In the genomic region with DNA sequence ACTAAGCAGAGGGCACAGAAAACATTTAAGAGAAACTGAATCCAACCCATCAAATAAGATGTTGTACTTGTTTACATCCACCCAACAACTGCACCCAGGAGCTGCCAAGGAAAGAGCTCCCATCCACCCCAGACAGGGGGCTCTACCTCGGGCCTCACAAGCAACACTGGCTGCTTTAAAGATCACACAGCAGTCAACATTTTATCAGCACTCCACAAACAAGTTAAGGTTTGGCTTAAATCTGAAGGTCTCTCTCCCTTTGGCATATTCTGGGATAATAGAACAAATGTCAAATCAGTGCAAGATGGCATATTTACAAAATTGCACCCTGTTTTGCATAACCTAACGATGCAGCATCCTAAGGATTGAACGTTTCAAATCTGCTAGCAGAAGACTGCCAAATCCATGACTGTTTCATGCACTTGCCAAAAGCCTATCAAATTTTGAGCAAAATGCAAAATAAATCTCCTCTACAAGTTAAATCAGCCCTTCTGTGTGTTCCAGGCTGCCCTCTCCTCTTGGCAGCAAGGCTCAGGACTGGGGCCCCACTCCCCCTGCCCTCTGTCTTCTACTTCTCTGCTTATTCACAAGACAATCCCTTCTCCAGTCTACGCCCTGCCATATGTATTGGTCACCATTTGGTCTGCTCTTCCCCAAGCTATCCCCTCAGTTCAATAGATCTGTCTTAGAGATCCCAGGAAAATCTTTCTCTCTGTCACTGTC, we compare ENCODE assay signal across 13 mouse cellular contexts.
"Had no signal": no experiment of that assay in that cellular context is flagged by ENCODE, and none has a peak within 500 bp of the region (broad histone marks: within the 10 kb centered on the region; RNA-seq: fewer than 3 reads in every experiment).

No protein-coding gene starts in this region.

- H3K36me3 ChIP-seq: limb, embryonic 10.5 days; liver, embryonic 15.5 days; midbrain, embryonic 13.5 days had no signal

- H3K27me3 ChIP-seq: liver, embryonic 15.5 days; midbrain, embryonic 13.5 days had no signal

- H3K9ac ChIP-seq: liver, embryonic 15.5 days; midbrain, embryonic 13.5 days had no signal

- H3K4me3 ChIP-seq: limb, embryonic 10.5 days; liver, embryonic 15.5 days; midbrain, embryonic 13.5 days had no signal

- DNase-seq: kidney, adult 8-10 months; kidney, postnatal 25 days; lung, adult 2 months; lung, postnatal 36 days; right cerebral cortex, adult 18-20 months; right cerebral cortex, postnatal 25 days; thymus, postnatal 4 days had no signal

- H3K27ac ChIP-seq: limb, embryonic 10.5 days; liver, embryonic 15.5 days; midbrain, embryonic 13.5 days; stomach, postnatal 0 days had no signal

- H3K4me2 ChIP-seq: liver, embryonic 11.5 days; liver, embryonic 15.5 days; midbrain, embryonic 13.5 days had no signal

- H3K9me3 ChIP-seq: limb, embryonic 10.5 days; liver, embryonic 15.5 days; midbrain, embryonic 13.5 days had no signal

- ATAC-seq: lung, postnatal 0 days; midbrain, embryonic 13.5 days had no signal

- H3K4me1 ChIP-seq: limb, embryonic 10.5 days; liver, embryonic 15.5 days had no signal
